Mouse (Mus musculus) neural tube, embryonic 12.5 days (tissue): ENCODE data around the gene Rbmx. TPM values are rescaled to one million over a fixed set of nuclear protein-coding genes. Genes with fewer than 3 reads are reported as not detected.

ENCODE experiments used
- ATAC-seq: fragments of 200-750 bp; cut with Nextera tagmentation; 2 replicates; pipeline ENCODE4 v1.8.0; 2017; ENCODE audit warnings: low read depth, mild to moderate bottlenecking, moderate TSS enrichment, moderate library complexity; ENCODE audit not compliant: low FRiP score
- H3K27ac ChIP-seq: fragments of 300-500 bp; sonication (generic); 2 replicates; pipeline ENCODE4 v1.5.1; 2016
- H3K27me3 ChIP-seq: fragments of 300-500 bp; sonication (generic); replicated peaks from 2 replicates; pipeline ENCODE4 v1.6.1; 2016; ENCODE audit warnings: mild to moderate bottlenecking
- H3K36me3 ChIP-seq: fragments of 300-500 bp; sonication (generic); 2 replicates; pipeline ENCODE4 v1.6.1; 2016; ENCODE audit warnings: mild to moderate bottlenecking
- H3K4me1 ChIP-seq: fragments of 300-500 bp; sonication (generic); 2 replicates; pipeline ENCODE4 v1.6.1; 2016
- H3K4me2 ChIP-seq: fragments of 300-500 bp; sonication (generic); replicated peaks from 2 replicates; pipeline ENCODE4 v1.6.1; 2016; ENCODE audit warnings: mild to moderate bottlenecking
- H3K4me3 ChIP-seq: fragments of 300-500 bp; sonication (generic); 2 replicates; pipeline ENCODE4 v1.5.1; 2016
- H3K9ac ChIP-seq: fragments of 300-500 bp; sonication (generic); 2 replicates; pipeline ENCODE4 v1.6.1; 2016; ENCODE audit warnings: mild to moderate bottlenecking
- H3K9me3 ChIP-seq: fragments of 300-500 bp; sonication (generic); 2 replicates; pipeline ENCODE4 v1.6.1; 2016; ENCODE audit warnings: mild to moderate bottlenecking
- WGBS: fragments of 180-500 bp; shearing (Covaris S2); methylation state at CpG from one replicate; pipeline ENCODE4 v1.1.7; 2016; 5-methylcytosine and 5-hydroxymethylcytosine counted together
- polyA plus RNA-seq: library from polyadenylated mRNA; unstranded; fragments of >200 nt; fragmentation: Nextera tagmentation; extraction: Ambion mirVana; gene quantifications from 2 replicates; pipeline ENCODE4 v1.2.1, GENCODE M21; 2016

Gene Rbmx
- polyA plus RNA-seq = 239 and 257 TPM in 2 replicates

DNA sequence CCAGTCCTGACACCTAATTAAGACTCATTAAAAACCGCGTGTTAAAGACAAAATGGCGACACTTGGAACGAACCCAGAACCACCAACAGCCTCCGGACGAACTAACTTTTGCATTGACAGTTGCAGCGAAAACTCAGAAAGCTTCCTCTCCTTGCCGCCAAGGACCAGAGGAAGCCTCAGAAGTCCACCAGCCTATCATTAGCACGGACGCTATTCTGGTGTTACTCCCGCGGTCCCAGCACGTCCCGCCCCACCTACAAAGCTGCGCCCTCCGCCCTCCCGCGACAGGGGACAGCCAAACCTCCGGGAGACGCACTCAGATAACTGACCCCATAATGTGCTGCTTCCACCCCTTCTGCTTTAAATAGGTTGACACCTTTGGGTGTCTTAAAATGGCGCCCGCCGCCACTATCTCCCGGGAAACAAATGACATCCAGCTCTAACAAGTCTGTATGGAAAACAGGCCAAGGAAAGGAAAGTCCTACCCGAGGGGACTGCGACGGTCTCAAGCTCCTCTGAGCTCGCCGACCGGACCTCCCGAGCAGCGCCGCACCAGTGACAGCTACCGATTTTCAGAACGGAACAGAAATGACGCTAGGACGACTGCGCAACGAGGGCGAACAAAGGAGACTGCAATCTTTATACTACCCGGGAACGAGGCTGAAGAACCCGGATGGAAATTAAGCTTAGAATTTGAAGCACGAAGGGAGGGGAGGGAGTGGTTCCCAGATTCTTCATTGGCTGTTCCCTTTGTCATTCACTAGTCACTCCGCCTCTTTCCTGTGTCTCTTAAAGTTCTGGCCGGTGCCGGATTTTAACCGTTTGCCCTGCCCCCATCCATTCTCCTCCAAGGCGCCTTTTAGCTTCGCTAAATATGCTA lies at the start of gene Rbmx:
Gene Rbmx, minus strand, starts transcription at position 670 of the 880 bp plus-strand sequence.
- peak within 1 kb of the TSS; percentile 55 for H3K4me3 ChIP-seq
- 18% methylated on average over 50 of the region's 50 CpGs for WGBS
- H3K27me3 ChIP-seq = no peaks in the 10 kb centered on the region
- peak within 1 kb of the TSS; percentile 72 for H3K9ac ChIP-seq
- ATAC-seq = peak; percentile 95
- peaks cover 16% of the 10 kb centered on the region for H3K36me3 ChIP-seq
- peak within 1 kb of the TSS; percentile 57 for H3K4me2 ChIP-seq
- H3K27ac ChIP-seq = peak within 1 kb of the TSS; percentile 83
- no peaks in the 10 kb centered on the region for H3K9me3 ChIP-seq
- H3K4me1 ChIP-seq = no peaks in the 10 kb centered on the region

DNA sequence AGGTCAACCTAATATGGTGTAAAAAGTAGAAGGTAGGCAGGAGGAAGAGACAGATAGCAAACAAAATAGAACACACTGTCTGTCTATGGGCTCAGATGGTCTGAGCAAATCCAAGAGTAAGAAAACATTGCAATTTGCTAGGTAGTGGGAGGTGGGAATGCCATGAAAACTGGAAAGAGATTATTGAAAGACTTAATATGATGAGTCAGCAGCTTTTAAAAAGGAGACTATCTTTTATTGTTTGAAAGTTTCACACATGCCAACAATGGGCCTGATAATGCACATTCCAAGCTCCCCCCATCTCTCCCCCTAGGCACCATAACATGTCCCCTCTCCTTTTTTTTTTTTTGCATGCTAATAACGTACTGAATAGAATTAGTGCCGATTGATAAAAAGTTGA lies 41.1 kb upstream of the Rbmx start:
- Histone ChIP-seq H3K36me3 (no peaks in the 10 kb centered on the region), H3K4me2 (no peak overlapping the region), H3K9ac (no peak overlapping the region), H3K9me3 (no peaks in the 10 kb centered on the region), H3K27me3 (no peaks in the 10 kb centered on the region), H3K27ac (no peak overlapping the region), H3K4me1 (no peaks in the 10 kb centered on the region), H3K4me3 (no peak overlapping the region)
- ATAC-seq = no peak
- WGBS = 93% methylated on average over 2 of the region's 2 CpGs

DNA sequence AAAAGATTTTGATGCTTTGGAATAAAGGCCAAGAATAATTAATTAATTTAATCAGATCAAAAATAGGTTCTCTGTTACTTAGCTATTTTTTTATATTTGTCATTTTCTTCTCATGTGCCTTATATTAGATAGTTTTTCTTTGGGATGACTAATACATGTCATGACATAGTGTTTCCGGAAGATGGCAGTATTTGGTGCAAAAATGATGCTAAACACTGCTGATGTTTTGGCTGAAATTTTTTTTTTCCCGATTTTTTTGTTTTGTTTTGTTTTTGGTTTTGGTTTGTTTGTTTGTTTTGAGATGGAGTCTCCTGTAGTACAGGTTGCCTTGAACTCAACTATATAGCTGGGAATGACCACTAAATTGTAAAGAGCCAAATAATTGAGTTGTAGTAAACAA lies 38.8 kb upstream of the Rbmx start:
- no peak for ATAC-seq
- no peaks in the 10 kb centered on the region for H3K36me3 ChIP-seq
- H3K27ac ChIP-seq = no peak overlapping the region
- no peaks in the 10 kb centered on the region for H3K27me3 ChIP-seq
- no peak overlapping the region for H3K4me3 ChIP-seq
- no peaks in the 10 kb centered on the region for H3K9me3 ChIP-seq
- no peak overlapping the region for H3K4me2 ChIP-seq
- no peaks in the 10 kb centered on the region for H3K4me1 ChIP-seq
- 14% methylated on average over 2 of the region's 2 CpGs for WGBS
- no peak overlapping the region for H3K9ac ChIP-seq

DNA sequence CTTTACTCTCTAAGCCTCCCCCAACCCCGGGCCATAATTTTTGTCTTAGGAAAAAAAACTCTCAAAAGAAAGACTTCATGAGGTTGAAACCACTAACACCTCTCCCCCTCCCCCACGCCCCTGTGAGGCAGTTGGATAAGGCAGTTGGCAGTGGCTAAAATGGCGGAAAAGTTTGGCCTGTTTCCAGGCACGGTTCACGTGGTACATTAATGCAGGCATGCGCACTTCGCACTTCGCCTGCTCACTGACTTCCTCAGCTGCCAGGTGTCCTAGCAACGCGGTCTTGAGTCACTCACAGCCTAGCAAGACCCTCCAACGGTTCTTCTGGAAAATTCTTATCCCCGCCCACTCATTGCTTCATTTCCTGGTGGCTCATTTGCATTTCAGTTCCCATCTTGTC lies 15.9 kb upstream of the Rbmx start, which contains the start of gene Gm364:
Gene Gm364, plus strand, starts transcription at position 386 of the 400 bp plus-strand sequence.
- Histone ChIP-seq H3K9me3 (no peaks in the 10 kb centered on the region), H3K4me3 (no peak within 1 kb of the TSS), H3K4me2 (no peak within 1 kb of the TSS), H3K9ac (no peak within 1 kb of the TSS), H3K4me1 (no peaks in the 10 kb centered on the region), H3K36me3 (no peaks in the 10 kb centered on the region), H3K27me3 (no peaks in the 10 kb centered on the region), H3K27ac (no peak within 1 kb of the TSS)
- ATAC-seq = no peak
- WGBS = 89% methylated on average over 12 of the region's 12 CpGs

DNA sequence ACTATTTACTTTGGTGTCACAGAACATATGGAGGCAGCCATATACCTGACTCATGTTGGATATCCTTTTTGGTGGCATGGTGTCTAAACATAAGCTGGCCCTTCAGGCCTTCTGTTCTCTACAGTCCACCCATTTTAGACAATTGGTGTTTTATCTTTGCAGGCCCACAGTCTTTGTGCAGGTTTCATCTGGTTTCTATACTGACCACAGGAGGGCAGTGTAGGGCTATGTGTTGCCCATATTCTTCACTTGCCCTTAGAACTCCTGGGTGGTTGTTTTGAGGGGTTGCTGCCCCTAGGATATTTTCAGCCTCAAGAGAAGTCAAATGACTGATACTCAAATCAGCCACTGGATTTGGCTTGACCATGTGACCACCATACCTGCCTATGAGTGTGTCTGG lies 10.8 kb upstream of the Rbmx start:
- no peaks in the 10 kb centered on the region for H3K36me3 ChIP-seq
- no peaks in the 10 kb centered on the region for H3K27me3 ChIP-seq
- H3K4me2 ChIP-seq = no peak overlapping the region
- H3K27ac ChIP-seq = no peak overlapping the region
- H3K4me3 ChIP-seq = no peak overlapping the region
- ATAC-seq = no peak
- no peak overlapping the region for H3K9ac ChIP-seq
- H3K4me1 ChIP-seq = no peaks in the 10 kb centered on the region
- H3K9me3 ChIP-seq = no peaks in the 10 kb centered on the region

DNA sequence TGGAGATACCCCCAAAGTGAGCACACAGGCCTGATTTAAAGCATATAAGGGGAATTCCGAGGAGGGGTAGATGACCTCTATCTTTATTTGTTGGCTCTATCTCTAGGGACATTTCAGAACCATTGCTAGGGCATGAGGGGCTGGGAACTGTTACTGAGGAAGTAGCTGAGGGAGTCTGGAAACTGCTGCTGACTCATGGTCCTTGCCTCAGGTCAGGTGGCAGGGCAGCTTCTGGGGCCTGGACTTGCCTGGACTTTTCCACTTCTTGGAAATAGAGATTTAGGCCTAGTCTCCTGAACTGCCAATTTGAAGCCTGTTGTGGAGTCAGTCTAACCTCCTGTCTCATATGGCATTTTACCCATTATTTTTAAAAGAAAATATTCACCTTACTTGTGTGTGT lies 8.6 kb upstream of the Rbmx start:
- 83% methylated on average over 1 of the region's 1 CpGs for WGBS
- ATAC-seq = no peak
- Histone ChIP-seq H3K9ac (no peak overlapping the region), H3K27ac (no peak overlapping the region), H3K27me3 (no peaks in the 10 kb centered on the region), H3K4me3 (no peak overlapping the region), H3K4me1 (no peaks in the 10 kb centered on the region), H3K9me3 (no peaks in the 10 kb centered on the region), H3K4me2 (no peak overlapping the region), H3K36me3 (no peaks in the 10 kb centered on the region)

DNA sequence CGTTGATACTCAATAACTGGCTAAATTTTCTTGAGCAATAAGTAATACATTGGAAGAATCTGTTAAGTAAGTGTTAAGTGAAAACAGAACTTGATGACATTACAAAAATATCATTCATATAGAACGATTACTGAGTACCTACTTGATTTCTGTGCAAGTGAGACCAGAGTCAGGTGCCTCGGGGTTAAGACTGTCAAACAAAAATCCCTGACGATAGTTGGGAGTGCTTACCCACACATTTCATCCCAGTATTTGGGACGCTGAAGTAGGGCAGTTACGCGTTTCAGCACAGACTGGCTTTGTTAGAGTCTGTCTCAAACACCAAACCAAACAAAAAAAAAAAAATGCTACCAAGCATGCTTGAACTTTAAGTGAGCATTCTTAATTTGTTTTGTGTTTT lies 576 bp upstream of the Rbmx start:
- Histone ChIP-seq H3K4me2 (peak overlapping the region; percentile 43), H3K36me3 (peaks cover 14% of the 10 kb centered on the region), H3K4me3 (0 out of 2 replicates have a peak overlapping the region, but pooled peaks have one; percentile 5), H3K4me1 (no peaks in the 10 kb centered on the region), H3K9me3 (no peaks in the 10 kb centered on the region), H3K9ac (no peak overlapping the region), H3K27me3 (no peaks in the 10 kb centered on the region), H3K27ac (no peak overlapping the region)
- peak; percentile 51 for ATAC-seq
- 34% methylated on average over 7 of the region's 7 CpGs for WGBS

DNA sequence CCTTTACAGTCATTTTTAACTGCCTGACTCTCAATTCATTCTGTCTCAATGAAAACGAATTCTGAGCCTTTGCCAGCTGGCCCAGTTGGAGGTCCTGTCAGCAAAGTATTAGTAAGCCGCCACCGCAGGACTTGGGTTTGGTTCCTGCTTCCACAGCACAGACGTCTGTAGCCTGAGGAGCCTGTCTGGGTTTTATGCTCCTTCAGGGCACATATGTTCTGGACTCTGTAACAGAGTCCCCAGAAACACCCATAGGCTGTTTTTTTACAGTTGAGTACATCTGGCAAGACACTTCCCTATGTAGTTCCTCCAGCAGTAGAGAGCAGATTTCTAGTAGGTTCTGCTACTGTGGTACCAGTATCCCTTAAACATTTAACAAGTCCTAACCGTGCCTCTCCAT lies 11.9 kb downstream of the Rbmx start:
- Histone ChIP-seq H3K27me3 (no peaks in the 10 kb centered on the region), H3K4me2 (no peak overlapping the region), H3K9me3 (no peaks in the 10 kb centered on the region), H3K4me3 (no peak overlapping the region), H3K36me3 (peaks cover 37% of the 10 kb centered on the region; the same call in 1 of the 2 replicates), H3K9ac (no peak overlapping the region), H3K27ac (no peak overlapping the region), H3K4me1 (no peaks in the 10 kb centered on the region)
- WGBS = 73% methylated on average over 5 of the region's 5 CpGs
- ATAC-seq = no peak

DNA sequence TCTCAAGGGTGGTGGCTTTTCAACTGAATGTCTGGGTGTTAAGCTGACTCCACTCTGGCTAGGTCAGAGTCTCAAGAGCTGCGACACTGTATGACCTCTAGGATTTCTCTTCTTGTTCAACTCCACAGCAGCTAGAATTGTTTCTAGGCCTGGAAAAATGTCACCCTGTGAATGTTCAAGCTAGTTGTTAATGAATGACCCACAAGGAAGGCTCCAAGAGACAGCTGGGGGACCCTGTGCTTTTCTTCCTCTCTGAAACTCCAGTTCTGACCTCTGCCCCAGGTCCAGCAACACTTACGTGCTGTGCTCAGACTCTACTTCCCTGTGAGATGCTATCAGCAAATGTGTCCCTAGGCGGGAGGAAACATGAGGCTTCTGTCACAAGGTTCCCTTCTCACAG lies 14.3 kb downstream of the Rbmx start:
- H3K9ac ChIP-seq = no peak overlapping the region
- WGBS = 84% methylated on average over 3 of the region's 3 CpGs
- no peak overlapping the region for H3K4me3 ChIP-seq
- H3K27me3 ChIP-seq = no peaks in the 10 kb centered on the region
- H3K36me3 ChIP-seq = peaks cover 19% of the 10 kb centered on the region; the same call in 1 of the 2 replicates
- ATAC-seq = no peak
- no peak overlapping the region for H3K27ac ChIP-seq
- H3K4me2 ChIP-seq = no peak overlapping the region
- no peaks in the 10 kb centered on the region for H3K9me3 ChIP-seq
- no peaks in the 10 kb centered on the region for H3K4me1 ChIP-seq

DNA sequence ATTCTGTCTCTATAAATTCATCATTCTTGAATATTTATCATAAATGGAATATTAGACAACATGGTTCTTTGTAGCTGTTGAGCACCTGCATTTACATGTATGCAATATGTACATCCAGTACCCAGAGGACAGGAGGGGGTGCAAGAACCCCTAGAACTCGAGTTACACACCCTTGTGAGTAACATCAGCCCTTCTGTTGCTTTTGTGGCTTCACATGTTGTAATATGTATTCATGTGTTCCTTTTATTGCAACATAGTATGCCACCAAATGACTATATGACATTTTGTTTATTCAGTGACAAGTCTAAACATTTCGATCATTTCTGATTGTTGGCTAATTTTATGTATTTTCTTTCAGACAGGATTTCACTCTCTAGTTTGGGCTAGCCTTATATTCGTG lies 15.7 kb downstream of the Rbmx start:
- WGBS = 72% methylated on average over 3 of the region's 3 CpGs

DNA sequence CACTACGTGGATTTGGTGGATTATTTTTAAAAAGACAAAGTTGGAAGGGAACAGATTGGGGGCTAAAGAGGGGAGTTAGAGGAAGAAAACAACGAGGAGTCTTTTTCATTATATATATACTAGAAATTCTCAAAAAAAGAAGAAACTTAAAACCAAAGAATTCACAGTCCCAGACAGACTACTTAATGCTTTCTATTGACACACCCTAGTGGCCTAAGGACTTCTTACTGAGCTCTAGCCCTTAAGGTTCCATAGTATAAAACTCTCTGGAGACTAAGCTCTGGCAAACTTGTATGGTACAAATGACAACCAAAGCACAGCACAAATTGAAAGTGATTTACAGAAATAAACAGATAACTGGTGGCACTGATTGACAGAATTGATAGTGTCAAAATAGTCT lies 18.8 kb downstream of the Rbmx start:
- 86% methylated on average over 2 of the region's 2 CpGs for WGBS
- H3K9ac ChIP-seq = no peak overlapping the region
- H3K4me1 ChIP-seq = no peaks in the 10 kb centered on the region
- no peak overlapping the region for H3K27ac ChIP-seq
- no peaks in the 10 kb centered on the region for H3K27me3 ChIP-seq
- H3K4me3 ChIP-seq = no peak overlapping the region
- H3K9me3 ChIP-seq = no peaks in the 10 kb centered on the region
- no peak for ATAC-seq
- no peak overlapping the region for H3K4me2 ChIP-seq
- peaks cover 6% of the 10 kb centered on the region; the same call in 1 of the 2 replicates for H3K36me3 ChIP-seq

More for the DNA sequence above, 15.7 kb downstream of the Rbmx start:
- Histone ChIP-seq H3K27ac (no peak overlapping the region), H3K9me3 (no peaks in the 10 kb centered on the region), H3K27me3 (no peaks in the 10 kb centered on the region), H3K9ac (no peak overlapping the region), H3K4me2 (no peak overlapping the region), H3K36me3 (peaks cover 16% of the 10 kb centered on the region; the same call in 1 of the 2 replicates), H3K4me1 (no peaks in the 10 kb centered on the region), H3K4me3 (no peak overlapping the region)
- ATAC-seq = no peak

DNA sequence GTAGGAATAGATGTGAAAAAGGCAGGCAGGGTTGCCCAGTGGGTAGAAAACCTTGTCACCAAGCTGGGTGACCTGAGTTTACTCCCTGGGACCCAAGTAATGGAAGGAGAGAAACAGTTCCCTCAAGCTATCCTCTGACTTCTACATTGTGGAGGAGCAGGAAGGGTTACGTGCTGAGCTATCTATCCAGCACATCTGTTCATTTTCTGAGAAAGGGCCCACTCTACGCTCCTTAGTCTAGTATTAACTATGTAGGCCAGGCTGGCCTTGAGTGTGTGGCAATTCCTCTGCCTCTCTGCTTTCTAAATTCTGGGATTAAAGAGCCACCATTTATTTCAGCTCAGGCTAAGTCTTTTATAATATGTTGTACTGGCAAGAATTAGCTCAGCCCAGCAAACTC lies 19.3 kb downstream of the Rbmx start:
- no peak overlapping the region for H3K9ac ChIP-seq
- peaks cover 2% of the 10 kb centered on the region; the same call in 1 of the 2 replicates for H3K36me3 ChIP-seq
- no peak for ATAC-seq
- H3K4me3 ChIP-seq = no peak overlapping the region
- H3K27me3 ChIP-seq = no peaks in the 10 kb centered on the region
- no peaks in the 10 kb centered on the region for H3K9me3 ChIP-seq
- H3K27ac ChIP-seq = no peak overlapping the region
- no peaks in the 10 kb centered on the region for H3K4me1 ChIP-seq
- no peak overlapping the region for H3K4me2 ChIP-seq
- 91% methylated on average over 2 of the region's 2 CpGs for WGBS

DNA sequence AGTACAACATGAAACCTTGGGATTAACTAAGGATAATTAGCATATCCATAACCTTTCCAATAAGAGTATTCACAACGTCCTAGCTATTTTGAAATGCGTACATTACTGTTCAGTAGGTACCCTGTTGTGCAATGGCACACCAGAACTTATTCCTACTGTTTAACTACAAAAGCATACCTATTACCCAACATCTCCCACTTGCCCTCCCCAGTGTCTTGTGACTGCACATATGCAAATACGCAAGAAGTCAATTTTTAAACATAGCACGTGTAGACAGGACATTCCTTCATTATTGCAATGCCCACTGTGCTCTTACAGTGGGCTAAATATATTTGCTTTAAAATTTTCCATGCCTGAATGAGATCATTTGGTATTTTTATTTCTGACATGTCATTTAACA lies 19.9 kb downstream of the Rbmx start:
- Histone ChIP-seq H3K4me2 (no peak overlapping the region), H3K4me1 (no peaks in the 10 kb centered on the region), H3K27ac (no peak overlapping the region), H3K9me3 (no peaks in the 10 kb centered on the region), H3K36me3 (no peaks in the 10 kb centered on the region), H3K9ac (no peak overlapping the region), H3K27me3 (no peaks in the 10 kb centered on the region), H3K4me3 (no peak overlapping the region)
- 84% methylated on average over 4 of the region's 4 CpGs for WGBS
- no peak for ATAC-seq
